Mouse (Mus musculus): Measurements from ENCODE around the gene Plxnb1. TPM values are rescaled to one million over a fixed set of nuclear protein-coding genes. Genes with fewer than 3 reads are reported as not detected.
A peak's percentile ranks its signal among the peaks of the same experiment; 100 is the strongest.

Plxnb1 gene
- polyA plus RNA-seq, 1 experiment from 2014 or later = 41.2 TPM

DNA sequence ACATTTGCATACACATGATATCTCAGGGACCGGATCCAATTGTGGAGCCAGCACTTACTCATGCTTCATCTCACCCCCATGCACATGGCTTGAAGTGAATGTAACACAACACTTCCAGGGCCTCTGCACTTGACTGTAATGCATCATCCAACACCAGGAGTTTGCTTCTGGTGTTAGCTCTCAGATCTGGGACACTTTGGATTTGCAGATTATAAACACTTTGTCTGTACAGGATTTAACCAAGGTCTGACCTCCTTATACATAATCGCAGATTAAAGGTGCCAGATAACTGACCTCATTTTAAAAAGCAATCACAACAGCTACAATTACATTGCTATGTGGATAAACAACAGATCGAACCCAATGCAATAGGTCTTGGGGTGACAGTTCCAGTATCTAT lies 14.7 kb upstream of the Plxnb1 start:
- Histone ChIP-seq H3K9ac (no peak overlapping the region), H3K27ac (no peak overlapping the region), H3K4me2 (replicated peaks) (no peak overlapping the region), H3K9me3 (replicated peaks) (no peaks in the 10 kb centered on the region), H3K36me3 (peaks cover 19% of the 10 kb centered on the region), H3K4me1 (peaks cover 22% of the 10 kb centered on the region), H3K4me3 (no peak overlapping the region), H3K27me3 (no peaks in the 10 kb centered on the region)
- no peak for ATAC-seq (ENCODE audit: low FRiP score)
- WGBS = 95% methylated on average over 3 of the region's 3 CpGs

DNA sequence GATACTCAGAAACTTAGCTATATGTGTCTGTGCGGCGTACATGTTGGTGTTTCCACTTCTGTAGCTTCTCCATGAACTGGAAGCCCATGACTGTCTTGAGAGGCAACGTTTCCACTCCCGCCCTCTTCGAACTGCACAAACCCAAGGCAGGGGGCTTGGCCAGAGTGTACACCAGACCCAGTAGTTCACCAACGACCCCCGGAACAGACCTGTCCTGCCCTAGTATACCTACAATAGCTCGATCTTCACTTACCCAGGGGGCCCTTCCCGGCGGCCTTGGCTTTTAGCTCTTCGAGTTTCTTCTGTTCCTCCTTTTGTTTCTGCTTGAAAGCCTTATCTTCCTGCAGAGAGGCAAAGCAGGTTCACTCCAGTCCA lies 13.5 kb upstream of the Plxnb1 start:
- Histone ChIP-seq H3K36me3 (peaks cover 19% of the 10 kb centered on the region), H3K4me1 (peaks cover 22% of the 10 kb centered on the region), H3K4me2 (replicated peaks) (peak overlapping the region; percentile 92), H3K9me3 (replicated peaks) (no peaks in the 10 kb centered on the region), H3K27ac (peak overlapping the region; percentile 78), H3K9ac (peak overlapping the region; percentile 88), H3K4me3 (peak overlapping the region; percentile 76), H3K27me3 (no peaks in the 10 kb centered on the region)
- peak; percentile 57 for ATAC-seq (ENCODE audit: low FRiP score)
- 7% methylated on average over 11 of the region's 11 CpGs for WGBS

DNA sequence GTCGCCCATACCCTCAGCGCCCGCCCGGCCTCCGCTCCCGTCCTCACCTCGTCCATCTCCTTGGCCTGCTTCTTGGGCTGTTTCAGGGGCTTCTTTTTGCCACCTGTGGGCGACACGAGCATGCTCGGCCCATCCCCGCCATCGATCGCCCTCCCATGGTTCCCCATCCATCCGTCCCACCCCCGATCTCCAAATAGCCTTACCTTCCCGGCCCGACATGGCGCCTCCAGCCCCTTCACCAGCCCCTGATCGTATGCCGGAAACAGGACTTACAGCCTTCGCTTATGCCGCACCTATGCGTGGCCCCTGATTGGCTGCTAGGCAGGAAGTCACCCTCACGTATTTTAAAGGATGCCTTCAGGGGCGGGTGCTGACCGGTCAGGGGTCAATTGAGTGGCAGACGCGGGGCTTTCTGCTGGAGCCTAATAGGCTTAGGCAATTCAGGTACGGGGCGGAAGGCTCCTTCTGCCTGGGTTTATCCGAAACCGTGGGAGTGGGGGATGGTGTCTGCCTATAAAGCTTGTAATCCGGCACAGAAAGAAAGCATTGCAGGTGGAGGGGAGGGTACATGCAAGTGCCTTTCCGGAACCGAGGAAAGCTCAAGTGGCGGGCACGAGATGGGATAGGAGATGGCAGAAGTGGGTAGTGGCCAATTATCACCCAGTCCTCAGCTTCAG lies 12.9 kb upstream of the Plxnb1 start, which contains the start of the genes Ccdc51 and Tma7:
TSS of gene Ccdc51 (plus strand) at position 370 of the 677 bp plus-strand sequence.
TSS of gene Tma7 (minus strand) at position 464 of the 677 bp plus-strand sequence.
- peak; percentile 98 for ATAC-seq (ENCODE audit: low FRiP score)
- Histone ChIP-seq H3K4me1 (peaks cover 23% of the 10 kb centered on the region), H3K27me3 (no peaks in the 10 kb centered on the region)

DNA sequence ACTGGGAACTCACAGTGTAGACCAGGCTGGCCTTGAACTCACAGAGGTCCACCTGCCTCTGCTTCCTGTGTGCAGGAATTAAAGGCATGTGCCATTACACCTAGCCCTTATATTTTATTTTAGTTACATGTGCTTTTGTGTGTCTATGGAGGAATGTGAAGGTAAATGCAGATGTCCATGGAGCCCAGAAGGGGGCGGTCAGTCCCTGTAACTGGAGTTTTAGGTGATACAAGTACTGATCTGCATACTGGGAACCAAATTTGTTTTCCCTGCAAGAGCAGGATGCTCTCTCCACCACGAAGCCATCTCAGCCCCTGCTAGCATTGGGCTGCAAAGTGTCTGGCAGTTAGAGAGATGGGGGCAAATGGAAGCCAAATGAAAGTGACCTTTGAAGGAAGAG lies 10.3 kb upstream of the Plxnb1 start:
- no peak for ATAC-seq (ENCODE audit: low FRiP score)
- Histone ChIP-seq H3K9ac (no peak overlapping the region), H3K4me1 (peaks cover 32% of the 10 kb centered on the region), H3K4me2 (replicated peaks) (no peak overlapping the region), H3K36me3 (peaks cover 11% of the 10 kb centered on the region), H3K27me3 (no peaks in the 10 kb centered on the region), H3K27ac (no peak overlapping the region), H3K4me3 (no peak overlapping the region), H3K9me3 (replicated peaks) (no peaks in the 10 kb centered on the region)
- WGBS = 15% methylated on average over 2 of the region's 2 CpGs

More for the DNA sequence above, 12.9 kb upstream of the Plxnb1 start, which contains the start of the genes Ccdc51 and Tma7:
- under 1% methylated on average over 37 of the region's 37 CpGs for WGBS
- Histone ChIP-seq H3K4me3 (peak within 1 kb of the TSS; percentile 76), H3K36me3 (peaks cover 19% of the 10 kb centered on the region), H3K9ac (peak within 1 kb of the TSS; percentile 88), H3K4me2 (replicated peaks) (peak within 1 kb of the TSS; percentile 92), H3K27ac (peak within 1 kb of the TSS; percentile 78), H3K9me3 (replicated peaks) (no peaks in the 10 kb centered on the region)

DNA sequence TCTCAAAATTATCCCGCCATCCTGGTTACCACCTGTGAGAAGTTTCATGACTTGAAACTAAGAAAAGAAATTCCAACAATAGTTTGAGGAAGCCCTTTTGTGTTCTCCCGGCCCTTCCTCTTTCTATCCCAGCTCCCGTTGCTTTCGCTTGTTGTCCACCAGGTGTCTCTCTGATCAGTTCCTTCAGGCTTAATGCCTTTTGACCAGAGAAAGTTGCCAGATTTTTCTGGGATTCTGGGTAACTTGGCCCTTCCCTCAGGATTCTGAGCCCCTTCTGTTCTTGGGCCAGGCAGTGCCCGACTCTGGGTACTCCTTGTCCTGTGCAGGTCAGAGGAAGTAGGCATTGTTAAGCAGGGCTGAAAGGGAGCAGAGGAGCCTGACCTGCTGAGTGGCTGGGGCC lies 7.2 kb upstream of the Plxnb1 start:
- 12% methylated on average over 5 of the region's 5 CpGs for WGBS
- H3K4me1 ChIP-seq = peaks cover 17% of the 10 kb centered on the region
- no peak overlapping the region for H3K9ac ChIP-seq
- peaks cover 27% of the 10 kb centered on the region for H3K36me3 ChIP-seq
- no peaks in the 10 kb centered on the region for H3K27me3 ChIP-seq
- ATAC-seq (ENCODE audit: low FRiP score) = no peak
- no peak overlapping the region for H3K4me3 ChIP-seq
- H3K27ac ChIP-seq = no peak overlapping the region
- no peaks in the 10 kb centered on the region for H3K9me3 ChIP-seq (replicated peaks)
- H3K4me2 ChIP-seq (replicated peaks) = no peak overlapping the region

DNA sequence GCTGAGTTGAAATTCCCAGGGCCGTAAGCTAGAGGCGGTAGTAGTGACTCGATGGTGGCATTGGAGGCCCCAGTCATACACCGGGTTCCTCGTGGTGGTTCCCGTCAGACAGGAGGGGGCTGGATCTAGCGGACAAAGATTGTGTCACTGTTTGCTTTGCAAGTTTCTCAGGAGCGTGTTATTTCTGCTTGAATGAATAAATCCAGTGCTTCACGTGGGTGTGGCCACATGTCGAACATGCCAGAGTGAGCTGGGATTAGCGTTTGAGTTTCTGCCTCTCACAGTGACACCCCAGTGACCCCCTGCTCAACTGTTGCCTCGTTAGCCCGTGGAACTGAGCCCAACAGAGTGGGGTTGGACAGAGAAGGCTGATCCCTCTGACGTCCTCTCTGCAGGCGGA lies 4.7 kb upstream of the Plxnb1 start:
- Histone ChIP-seq H3K4me3 (no peak overlapping the region), H3K9ac (no peak overlapping the region), H3K36me3 (peaks cover 27% of the 10 kb centered on the region), H3K9me3 (replicated peaks) (no peaks in the 10 kb centered on the region), H3K27ac (no peak overlapping the region), H3K4me1 (peaks cover 29% of the 10 kb centered on the region), H3K4me2 (replicated peaks) (no peak overlapping the region), H3K27me3 (no peaks in the 10 kb centered on the region)
- 59% methylated on average over 15 of the region's 15 CpGs for WGBS
- no peak for ATAC-seq (ENCODE audit: low FRiP score)

DNA sequence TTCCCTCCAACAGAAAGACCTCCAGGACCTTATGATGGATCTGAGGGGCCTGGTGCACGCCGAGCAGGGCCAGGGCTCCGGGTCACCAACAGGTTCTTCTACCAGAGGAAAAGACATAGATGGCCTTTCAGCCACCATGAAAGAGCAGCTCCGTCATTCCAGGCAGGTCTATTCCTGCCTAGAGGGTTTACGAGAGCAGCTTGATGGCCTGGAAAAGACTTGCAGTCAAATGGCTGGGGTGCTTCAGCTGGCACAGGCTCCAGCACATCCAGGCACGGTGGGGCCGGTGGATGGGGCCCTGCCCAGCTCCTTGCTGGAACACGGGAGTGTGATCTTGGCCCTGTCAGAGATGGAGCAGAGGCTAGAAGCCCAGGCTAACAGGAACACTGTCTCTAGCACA lies 3.4 kb upstream of the Plxnb1 start:
- Histone ChIP-seq H3K9ac (no peak overlapping the region), H3K9me3 (replicated peaks) (no peaks in the 10 kb centered on the region), H3K36me3 (peaks cover 27% of the 10 kb centered on the region), H3K4me3 (no peak overlapping the region), H3K27ac (no peak overlapping the region), H3K27me3 (no peaks in the 10 kb centered on the region), H3K4me2 (replicated peaks) (no peak overlapping the region), H3K4me1 (peaks cover 34% of the 10 kb centered on the region)
- WGBS = 87% methylated on average over 8 of the region's 8 CpGs
- no peak for ATAC-seq (ENCODE audit: low FRiP score)

DNA sequence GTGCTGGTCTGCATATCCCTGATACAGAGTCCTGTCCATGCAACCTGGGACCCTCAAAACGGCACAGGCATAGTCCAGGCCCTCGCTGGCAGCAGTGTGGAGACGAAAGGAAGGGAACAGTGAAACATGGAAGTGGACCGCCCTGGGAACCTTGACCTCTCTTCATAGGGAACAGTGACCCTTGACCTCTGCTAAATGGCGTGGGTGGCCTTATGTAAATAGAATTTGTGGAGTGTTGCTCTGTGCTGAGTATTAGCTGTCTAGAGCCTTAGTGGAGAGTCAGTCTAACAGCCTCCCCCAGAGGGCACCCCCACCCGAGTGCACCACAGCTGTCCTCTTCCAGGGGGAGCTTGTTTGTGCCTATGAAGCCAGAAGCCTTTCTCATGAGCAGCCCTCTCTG lies 2.4 kb upstream of the Plxnb1 start:
- Histone ChIP-seq H3K4me2 (replicated peaks) (no peak overlapping the region), H3K9me3 (replicated peaks) (no peaks in the 10 kb centered on the region), H3K4me3 (no peak overlapping the region), H3K36me3 (peaks cover 27% of the 10 kb centered on the region), H3K4me1 (peaks cover 40% of the 10 kb centered on the region), H3K27me3 (no peaks in the 10 kb centered on the region), H3K27ac (no peak overlapping the region), H3K9ac (no peak overlapping the region)
- no peak for ATAC-seq (ENCODE audit: low FRiP score)
- WGBS = 26% methylated on average over 6 of the region's 6 CpGs

DNA sequence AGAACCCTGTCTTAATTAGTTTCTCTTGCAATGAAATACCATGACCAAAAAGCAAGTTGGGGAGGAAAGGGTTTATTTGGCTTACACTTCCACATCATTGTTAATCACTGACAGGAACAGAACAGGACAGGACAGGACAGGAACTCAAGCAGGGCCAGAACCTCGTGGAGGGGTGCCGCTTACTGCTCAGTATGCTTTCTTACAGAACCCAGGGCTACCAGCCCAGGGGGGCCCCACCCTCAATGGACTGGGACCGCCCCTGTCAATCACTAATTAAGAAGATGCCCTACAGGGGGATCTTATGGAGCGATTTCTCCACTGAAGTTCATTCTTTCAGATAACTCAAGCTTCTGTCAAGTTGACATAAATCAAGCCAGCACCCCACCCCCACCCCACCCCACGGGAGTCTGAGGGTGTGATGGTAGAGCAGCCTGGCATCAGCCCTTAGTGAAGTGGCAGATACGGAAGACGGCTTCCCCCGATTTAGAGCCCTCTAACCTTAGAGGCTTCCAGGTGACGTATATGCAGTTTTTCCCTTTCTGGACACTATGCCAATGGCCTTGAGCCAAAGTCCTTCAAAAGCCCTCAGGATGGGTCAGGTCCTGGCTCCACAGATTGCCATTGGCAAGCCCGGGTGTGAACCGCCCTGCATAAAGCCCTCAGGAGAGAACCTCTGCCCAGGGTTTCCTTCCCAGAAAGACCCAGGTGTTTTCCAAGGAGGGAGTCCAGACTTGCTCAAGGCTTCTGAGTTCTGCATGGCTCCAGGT lies 1.2 kb upstream of the Plxnb1 start:
- Histone ChIP-seq H3K4me3 (peak overlapping the region; percentile 46), H3K27me3 (no peaks in the 10 kb centered on the region), H3K9me3 (replicated peaks) (no peaks in the 10 kb centered on the region), H3K9ac (peak overlapping the region; percentile 83), H3K4me2 (replicated peaks) (peak overlapping the region; percentile 94), H3K27ac (peak overlapping the region; percentile 98), H3K36me3 (peaks cover 28% of the 10 kb centered on the region), H3K4me1 (peaks cover 46% of the 10 kb centered on the region)
- no peak for ATAC-seq (ENCODE audit: low FRiP score)
- WGBS = 14% methylated on average over 11 of the region's 11 CpGs

DNA sequence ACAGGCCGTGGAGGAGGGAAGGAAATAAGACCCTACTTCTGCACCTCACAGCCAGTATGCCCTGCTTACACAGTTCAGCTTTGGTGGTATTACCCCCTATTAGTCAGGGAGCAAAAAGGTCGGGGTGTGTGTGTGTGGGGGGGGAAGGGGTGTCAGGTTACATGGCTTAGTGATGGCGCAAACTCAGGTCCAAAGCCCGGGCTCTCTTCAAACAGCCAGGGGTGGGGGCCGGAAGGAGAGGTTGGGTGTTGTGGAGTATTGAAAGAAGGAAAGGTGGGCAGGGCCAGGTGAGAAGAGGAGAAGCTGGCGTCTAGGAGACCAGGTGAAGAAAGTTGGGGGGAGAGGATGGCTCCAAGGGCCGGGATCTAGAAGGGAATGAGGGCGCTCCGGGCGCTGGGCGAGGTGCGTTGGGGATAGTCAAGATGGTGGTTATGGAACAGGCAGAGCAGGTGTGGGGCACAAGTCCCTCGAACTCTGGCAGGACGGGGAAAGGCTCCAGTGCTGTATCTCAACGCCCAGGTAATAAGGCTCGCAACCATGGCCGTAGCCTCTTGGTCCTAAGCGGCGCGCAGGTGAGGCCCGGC lies 544 bp upstream of the Plxnb1 start:
- H3K9ac ChIP-seq = peak overlapping the region; percentile 83
- under 1% methylated on average over 21 of the region's 21 CpGs for WGBS
- peak; percentile 0; the same call in 1 of the 2 replicates for ATAC-seq (ENCODE audit: low FRiP score)
- H3K27me3 ChIP-seq = no peaks in the 10 kb centered on the region
- peak overlapping the region; percentile 98 for H3K27ac ChIP-seq
- H3K36me3 ChIP-seq = peaks cover 35% of the 10 kb centered on the region
- peaks cover 53% of the 10 kb centered on the region for H3K4me1 ChIP-seq
- H3K4me3 ChIP-seq = peak overlapping the region; percentile 46
- peak overlapping the region; percentile 94 for H3K4me2 ChIP-seq (replicated peaks)
- H3K9me3 ChIP-seq (replicated peaks) = no peaks in the 10 kb centered on the region

DNA sequence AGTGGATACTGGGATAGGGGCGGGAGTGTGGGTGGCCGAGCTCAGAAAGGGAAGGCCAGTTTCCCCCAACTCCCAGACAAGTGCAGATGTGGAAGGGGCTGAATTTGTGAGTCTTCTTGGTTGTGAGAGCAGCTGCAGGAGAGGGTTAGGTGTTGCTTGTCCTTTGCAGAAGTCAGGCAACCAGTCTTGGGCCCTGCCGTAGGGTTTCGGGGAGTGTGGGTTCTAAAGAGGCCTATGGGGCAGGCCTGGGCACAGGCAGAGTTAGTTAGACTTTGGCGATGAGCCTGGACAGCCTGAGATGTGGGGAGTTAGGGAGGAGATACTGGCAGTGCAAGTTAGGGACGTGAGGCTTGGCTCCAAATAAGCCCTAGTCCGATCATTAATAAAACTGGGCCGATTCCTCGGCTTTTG lies 1.1 kb downstream of the Plxnb1 start:
- Histone ChIP-seq H3K27ac (peak overlapping the region; percentile 98), H3K4me1 (peaks cover 58% of the 10 kb centered on the region), H3K4me3 (peak overlapping the region; percentile 46), H3K27me3 (no peaks in the 10 kb centered on the region), H3K9ac (peak overlapping the region; percentile 83), H3K4me2 (replicated peaks) (peak overlapping the region; percentile 94), H3K36me3 (peaks cover 36% of the 10 kb centered on the region), H3K9me3 (replicated peaks) (no peaks in the 10 kb centered on the region)
- no peak for ATAC-seq (ENCODE audit: low FRiP score)
- 10% methylated on average over 9 of the region's 9 CpGs for WGBS

DNA sequence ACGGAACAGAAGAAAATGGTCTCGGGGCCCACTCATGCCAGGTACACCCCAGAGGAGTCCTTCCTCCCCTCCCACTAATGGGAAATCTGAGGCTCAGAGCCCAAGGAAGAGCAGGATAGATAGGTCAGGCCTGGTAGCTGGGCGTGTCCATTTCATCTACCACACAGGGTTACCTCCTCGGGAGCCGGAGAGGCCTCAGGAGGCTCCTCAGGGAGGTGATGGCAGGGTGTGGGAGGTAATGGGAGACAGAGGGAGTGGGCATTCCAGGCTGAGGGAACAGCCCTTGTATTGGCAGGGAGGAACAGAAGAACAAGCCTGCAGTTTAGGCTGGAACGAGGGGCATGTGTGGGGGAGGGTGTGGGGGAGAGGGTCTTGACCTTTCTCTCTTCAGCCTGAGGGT lies 1.7 kb downstream of the Plxnb1 start:
- Histone ChIP-seq H3K9ac (peak overlapping the region; percentile 83), H3K36me3 (peaks cover 35% of the 10 kb centered on the region), H3K4me1 (peaks cover 58% of the 10 kb centered on the region), H3K4me3 (peak overlapping the region; percentile 46), H3K9me3 (replicated peaks) (no peaks in the 10 kb centered on the region), H3K27me3 (no peaks in the 10 kb centered on the region), H3K4me2 (replicated peaks) (peak overlapping the region; percentile 94), H3K27ac (peak overlapping the region; percentile 98)
- 20% methylated on average over 6 of the region's 6 CpGs for WGBS
- ATAC-seq (ENCODE audit: low FRiP score) = no peak

Data from hindbrain, embryonic 12.5 days (tissue).